Mouse (Mus musculus): ENCODE data around the gene Krtap1-4. TPM values are rescaled to one million over a fixed set of nuclear protein-coding genes. Genes with fewer than 3 reads are reported as not detected.
A peak's percentile ranks its signal among the peaks of the same experiment; 100 is the strongest.

The Krtap1-4 gene
- polyA plus RNA-seq, 1 experiment from 2014 or later = not detected

GRCm38 (mm10) chr11:99581051-99581450 lies 2.4 kb downstream of the Krtap1-4 start:
- no peaks in the 10 kb centered on the region for H3K4me1 ChIP-seq
- no peak overlapping the region for H3K4me2 ChIP-seq (replicated peaks)
- no peaks in the 10 kb centered on the region for H3K27me3 ChIP-seq
- no peak overlapping the region for H3K4me3 ChIP-seq
- H3K9me3 ChIP-seq = no peaks in the 10 kb centered on the region
- H3K36me3 ChIP-seq = no peaks in the 10 kb centered on the region
- no peak overlapping the region for H3K9ac ChIP-seq (replicated peaks)
- no peak for ATAC-seq (ENCODE audit: low FRiP score, low read depth)
- WGBS = 94% methylated on average over 5 of the region's 5 CpGs
- H3K27ac ChIP-seq (replicated peaks) = no peak overlapping the region

GRCm38 (mm10) chr11:99580636-99581035 lies 2.8 kb downstream of the Krtap1-4 start, which contains the start of gene Krtap1-5:
Gene Krtap1-5, minus strand, starts transcription at chr11:99581016.
- no peaks in the 10 kb centered on the region for H3K4me1 ChIP-seq
- H3K27me3 ChIP-seq = no peaks in the 10 kb centered on the region
- no peaks in the 10 kb centered on the region for H3K9me3 ChIP-seq
- no peaks in the 10 kb centered on the region for H3K36me3 ChIP-seq
- WGBS = 96% methylated on average over 6 of the region's 6 CpGs
- no peak within 1 kb of the TSS for H3K4me2 ChIP-seq (replicated peaks)
- ATAC-seq (ENCODE audit: low FRiP score, low read depth) = no peak
- no peak within 1 kb of the TSS for H3K9ac ChIP-seq (replicated peaks)
- no peak within 1 kb of the TSS for H3K4me3 ChIP-seq
- H3K27ac ChIP-seq (replicated peaks) = no peak within 1 kb of the TSS

- Histone ChIP-seq H3K36me3 (no peaks in the 10 kb centered on the region), H3K27me3 (no peaks in the 10 kb centered on the region), H3K4me3 (no peak overlapping the region; the same call in 1 of the 2 replicates), H3K9me3 (no peaks in the 10 kb centered on the region), H3K4me1 (no peaks in the 10 kb centered on the region; the same call in 1 of the 2 replicates), H3K27ac (replicated peaks) (no peak overlapping the region), H3K4me2 (replicated peaks) (peak overlapping the region; percentile 37), H3K9ac (replicated peaks) (no peak overlapping the region)
- 1% methylated on average over 7 of the region's 7 CpGs for WGBS
- ATAC-seq (ENCODE audit: low FRiP score, low read depth) = 0 out of 2 replicates have a peak, but pooled peaks have one; percentile 49
These were observed 9.3 kb downstream of the Krtap1-4 start for GRCm38 (mm10) chr11:99574106-99574505.

DNA sequence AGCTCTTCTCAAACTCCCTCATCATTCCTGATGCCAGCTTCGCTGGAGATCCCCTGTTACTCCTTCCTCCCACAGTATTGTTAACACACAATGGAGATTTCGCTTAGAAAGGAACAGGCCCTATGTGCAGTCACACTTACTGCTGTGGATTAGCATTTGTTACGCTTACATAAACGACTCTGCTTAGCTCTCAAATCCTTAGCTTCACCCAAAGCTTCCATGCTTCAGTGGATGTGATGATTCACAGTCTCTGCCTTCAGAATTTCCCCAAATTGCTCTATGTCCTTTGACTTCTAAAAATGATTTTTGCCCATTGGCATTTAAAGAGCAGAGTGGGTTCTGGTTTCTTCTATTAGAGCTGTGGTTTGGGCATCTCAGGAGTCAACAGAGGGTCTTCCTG lies 10.3 kb downstream of the Krtap1-4 start:
- no peak overlapping the region for H3K4me3 ChIP-seq
- WGBS = 16% methylated on average over 4 of the region's 4 CpGs
- H3K4me1 ChIP-seq = no peaks in the 10 kb centered on the region; the same call in 1 of the 2 replicates
- H3K9ac ChIP-seq (replicated peaks) = no peak overlapping the region
- ATAC-seq (ENCODE audit: low FRiP score, low read depth) = no peak
- H3K9me3 ChIP-seq = no peaks in the 10 kb centered on the region
- H3K36me3 ChIP-seq = no peaks in the 10 kb centered on the region
- H3K27ac ChIP-seq (replicated peaks) = no peak overlapping the region
- no peaks in the 10 kb centered on the region for H3K27me3 ChIP-seq
- H3K4me2 ChIP-seq (replicated peaks) = peak overlapping the region; percentile 22; the same call in 1 of the 2 replicates

DNA sequence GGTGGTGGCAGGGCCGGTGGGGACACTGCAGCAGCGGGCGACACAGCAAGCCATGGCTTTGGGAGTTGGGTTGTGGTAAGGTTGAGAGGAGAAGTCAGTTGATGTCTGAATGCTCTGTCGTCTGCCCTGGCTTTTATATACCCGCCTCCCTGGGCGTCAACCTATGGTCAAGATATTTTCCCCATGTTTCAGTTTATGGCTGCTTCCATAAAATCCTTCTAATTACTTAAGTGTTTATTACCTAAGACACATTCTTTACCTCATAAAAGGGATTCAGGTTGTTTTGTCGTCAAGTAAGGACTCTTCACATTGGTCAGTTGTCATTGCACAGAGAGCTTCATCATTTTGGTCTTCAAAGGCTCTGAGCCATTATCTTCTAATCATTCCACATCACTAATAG lies 16.9 kb downstream of the Krtap1-4 start, which contains the start of gene Krtap3-1:
Gene Krtap3-1, minus strand, starts transcription at position 101 of the 400 bp plus-strand sequence.
- no peaks in the 10 kb centered on the region for H3K9me3 ChIP-seq
- no peaks in the 10 kb centered on the region for H3K4me1 ChIP-seq
- no peak within 1 kb of the TSS for H3K9ac ChIP-seq (replicated peaks)
- 92% methylated on average over 7 of the region's 7 CpGs for WGBS
- H3K4me3 ChIP-seq = no peak within 1 kb of the TSS
- ATAC-seq (ENCODE audit: low FRiP score, low read depth) = no peak
- no peaks in the 10 kb centered on the region for H3K27me3 ChIP-seq
- no peaks in the 10 kb centered on the region for H3K36me3 ChIP-seq
- no peak within 1 kb of the TSS for H3K4me2 ChIP-seq (replicated peaks)
- no peak within 1 kb of the TSS for H3K27ac ChIP-seq (replicated peaks)

DNA sequence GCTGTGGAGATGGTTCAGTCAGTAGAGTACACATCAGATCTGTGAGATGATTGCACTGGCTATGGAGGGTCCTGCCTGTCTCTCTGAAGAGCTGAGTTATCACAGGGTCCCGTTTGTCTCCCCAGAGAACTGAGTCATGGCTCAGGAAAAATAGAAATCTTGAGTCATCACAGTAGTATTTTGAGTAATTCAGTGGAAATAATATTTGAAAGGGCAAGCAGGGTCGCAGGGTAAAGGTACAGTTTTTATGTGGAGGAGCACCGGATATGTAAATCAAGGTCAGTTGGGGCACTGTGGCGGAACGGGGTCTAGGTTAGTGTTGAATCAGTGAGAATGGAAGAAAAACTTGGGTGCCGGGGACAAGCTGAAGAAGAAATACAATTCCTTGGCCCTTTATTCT lies 20.9 kb downstream of the Krtap1-4 start:
- Histone ChIP-seq H3K9ac (replicated peaks) (no peak overlapping the region), H3K27ac (replicated peaks) (no peak overlapping the region), H3K4me2 (replicated peaks) (no peak overlapping the region), H3K36me3 (no peaks in the 10 kb centered on the region), H3K27me3 (no peaks in the 10 kb centered on the region), H3K9me3 (no peaks in the 10 kb centered on the region), H3K4me3 (no peak overlapping the region), H3K4me1 (no peaks in the 10 kb centered on the region)
- no peak for ATAC-seq (ENCODE audit: low FRiP score, low read depth)
- WGBS = 77% methylated on average over 6 of the region's 6 CpGs

DNA sequence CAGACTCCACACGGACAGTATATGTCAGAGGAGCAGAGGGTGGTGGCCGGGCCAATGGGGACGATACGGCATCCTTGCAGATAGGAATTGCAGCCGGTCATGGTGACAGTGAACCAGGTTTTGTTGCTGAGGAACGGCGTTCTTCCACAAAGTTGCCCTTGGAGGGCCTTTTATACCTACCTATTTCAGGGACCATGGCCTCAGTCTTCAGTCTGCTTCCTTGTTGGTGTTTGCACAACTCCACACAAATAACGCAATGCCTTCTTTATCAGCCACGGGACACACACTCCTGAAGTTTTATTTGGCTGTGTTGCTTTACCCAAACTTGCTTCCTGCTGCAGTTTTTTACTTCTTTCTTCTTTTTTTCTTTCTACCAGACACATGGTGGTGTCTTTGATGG lies 24.1 kb downstream of the Krtap1-4 start, which contains the start of gene Gm11939:
Gene Gm11939, minus strand, starts transcription at position 101 of the 400 bp plus-strand sequence.
- no peak for ATAC-seq (ENCODE audit: low FRiP score, low read depth)
- Histone ChIP-seq H3K4me3 (no peak within 1 kb of the TSS), H3K4me1 (no peaks in the 10 kb centered on the region), H3K9me3 (no peaks in the 10 kb centered on the region), H3K36me3 (no peaks in the 10 kb centered on the region), H3K27me3 (no peaks in the 10 kb centered on the region), H3K9ac (replicated peaks) (no peak within 1 kb of the TSS), H3K27ac (replicated peaks) (no peak within 1 kb of the TSS), H3K4me2 (replicated peaks) (no peak within 1 kb of the TSS)
- 93% methylated on average over 9 of the region's 9 CpGs for WGBS

GRCm38 (mm10) chr11:99557976-99558745 lies 25.3 kb downstream of the Krtap1-4 start:
- Histone ChIP-seq H3K27ac (replicated peaks) (no peak overlapping the region), H3K9ac (replicated peaks) (no peak overlapping the region), H3K9me3 (no peaks in the 10 kb centered on the region), H3K36me3 (no peaks in the 10 kb centered on the region), H3K4me2 (replicated peaks) (no peak overlapping the region), H3K27me3 (no peaks in the 10 kb centered on the region), H3K4me3 (no peak overlapping the region), H3K4me1 (no peaks in the 10 kb centered on the region)
- no peak for ATAC-seq (ENCODE audit: low FRiP score, low read depth)
- WGBS = 84% methylated on average over 3 of the region's 3 CpGs

- Histone ChIP-seq H3K4me2 (replicated peaks) (no peak within 1 kb of the TSS), H3K27ac (replicated peaks) (no peak within 1 kb of the TSS), H3K9me3 (no peaks in the 10 kb centered on the region), H3K9ac (replicated peaks) (no peak within 1 kb of the TSS), H3K27me3 (no peaks in the 10 kb centered on the region), H3K36me3 (no peaks in the 10 kb centered on the region), H3K4me3 (no peak within 1 kb of the TSS), H3K4me1 (no peaks in the 10 kb centered on the region)
- ATAC-seq (ENCODE audit: low FRiP score, low read depth) = no peak
- 88% methylated on average over 2 of the region's 2 CpGs for WGBS
These were observed 26.7 kb downstream of the Krtap1-4 start, which contains the start of gene Krtap3-2 for GRCm38 (mm10) chr11:99556753-99557152. Gene Krtap3-2, minus strand, starts transcription at chr11:99556853.

GRCm38 (mm10) chr11:99556195-99556594 lies 27.3 kb downstream of the Krtap1-4 start:
- 86% methylated on average over 2 of the region's 2 CpGs for WGBS
- no peak overlapping the region for H3K9ac ChIP-seq (replicated peaks)
- no peak for ATAC-seq (ENCODE audit: low FRiP score, low read depth)
- H3K27ac ChIP-seq (replicated peaks) = no peak overlapping the region
- H3K4me1 ChIP-seq = no peaks in the 10 kb centered on the region
- no peak overlapping the region for H3K4me3 ChIP-seq
- H3K36me3 ChIP-seq = no peaks in the 10 kb centered on the region
- H3K27me3 ChIP-seq = no peaks in the 10 kb centered on the region
- H3K4me2 ChIP-seq (replicated peaks) = no peak overlapping the region
- H3K9me3 ChIP-seq = no peaks in the 10 kb centered on the region

- Histone ChIP-seq H3K4me1 (no peaks in the 10 kb centered on the region), H3K36me3 (no peaks in the 10 kb centered on the region), H3K27ac (replicated peaks) (no peak within 1 kb of the TSS), H3K4me3 (no peak within 1 kb of the TSS), H3K4me2 (replicated peaks) (no peak within 1 kb of the TSS), H3K27me3 (no peaks in the 10 kb centered on the region), H3K9ac (replicated peaks) (no peak within 1 kb of the TSS), H3K9me3 (no peaks in the 10 kb centered on the region)
- ATAC-seq (ENCODE audit: low FRiP score, low read depth) = no peak
- 73% methylated on average over 4 of the region's 4 CpGs for WGBS
These were observed 32.7 kb downstream of the Krtap1-4 start, which contains the start of gene Krtap3-3 for GRCm38 (mm10) chr11:99550765-99551164. Gene Krtap3-3, minus strand, starts transcription at chr11:99550865.

DNA sequence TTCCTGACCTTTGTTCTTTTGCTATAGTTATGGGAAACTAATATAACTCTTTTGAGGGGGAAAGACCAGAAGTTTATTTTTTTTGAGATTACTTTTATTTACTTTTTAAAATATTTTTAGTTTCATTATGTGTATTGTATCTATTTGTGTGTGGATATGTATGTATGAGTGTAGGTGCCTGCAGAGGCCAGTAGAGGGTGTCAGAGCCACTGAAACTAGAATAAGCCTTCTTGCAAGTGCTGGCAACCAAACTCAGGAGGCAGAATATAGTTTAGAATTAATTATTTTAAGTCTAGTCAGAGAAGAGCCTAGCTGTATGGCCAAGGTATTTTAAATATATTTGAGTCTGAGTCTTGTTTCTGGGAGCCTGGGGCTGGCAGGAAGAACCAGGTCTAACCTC lies 35.6 kb downstream of the Krtap1-4 start:
- H3K4me1 ChIP-seq = no peaks in the 10 kb centered on the region
- H3K36me3 ChIP-seq = no peaks in the 10 kb centered on the region
- no peaks in the 10 kb centered on the region for H3K27me3 ChIP-seq
- no peak overlapping the region for H3K27ac ChIP-seq (replicated peaks)
- no peaks in the 10 kb centered on the region for H3K9me3 ChIP-seq
- H3K4me2 ChIP-seq (replicated peaks) = no peak overlapping the region
- no peak overlapping the region for H3K9ac ChIP-seq (replicated peaks)
- no peak for ATAC-seq (ENCODE audit: low FRiP score, low read depth)
- no peak overlapping the region for H3K4me3 ChIP-seq
